Mouse (Mus musculus): ENCODE measurements around the gene Tex52. TPM values are rescaled to one million over a fixed set of nuclear protein-coding genes. Genes with fewer than 3 reads are reported as not detected.

Tex52 gene
- polyA plus RNA-seq, 1 experiment, result 0.05 TPM

DNA sequence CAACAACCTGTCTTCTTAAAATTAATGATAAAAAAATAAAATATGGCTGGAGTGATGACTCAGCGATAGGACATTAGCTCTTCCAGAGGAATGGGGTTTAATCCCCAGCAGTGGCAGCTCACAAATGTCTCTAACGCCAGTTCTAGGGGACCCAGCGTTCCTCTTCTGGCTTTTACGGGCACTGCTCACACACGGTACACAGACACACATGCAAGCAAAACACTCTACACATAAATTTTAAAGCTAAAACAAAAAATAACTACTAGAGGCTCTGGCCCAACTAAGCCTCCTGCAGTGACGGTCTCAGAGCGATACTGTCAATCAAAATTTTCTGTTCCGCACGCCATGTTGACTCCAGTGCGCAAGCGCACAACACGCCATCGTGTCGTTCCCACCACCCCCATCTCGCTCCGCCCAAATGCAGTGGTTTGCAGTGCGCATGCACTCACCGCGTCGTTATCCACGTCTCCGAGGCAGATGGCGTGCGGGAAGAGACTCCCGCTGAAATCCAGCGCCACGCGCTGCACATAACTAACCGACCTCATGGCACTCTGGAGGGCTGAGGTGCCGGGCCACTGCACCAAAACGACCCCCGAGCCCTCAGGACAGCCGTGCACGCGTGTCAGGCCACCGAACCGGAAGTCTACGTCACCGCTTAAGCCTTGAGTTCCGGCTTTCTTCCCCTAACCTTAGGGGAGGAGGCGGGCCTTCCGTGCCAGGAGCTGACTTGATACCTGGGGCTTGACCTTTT lies 49.2 kb downstream of the Tex52 start, which contains the start of gene Itfg2:
TSS of gene Itfg2 (minus strand) at position 663 of the 751 bp plus-strand sequence.
- DNase-seq (ENCODE audit: low read depth in 1 of 2, low spot score in 2 of 2), result peak; percentile 92 to 96
- H3K4me1 ChIP-seq (ENCODE audit: control insufficient read depth, insufficient read depth, insufficient read length), result peaks cover 2% of the 10 kb centered on the region; the same call in 1 of the 2 replicates
- no peaks in the 10 kb centered on the region for H3K27me3 ChIP-seq (ENCODE audit: control insufficient read depth, insufficient read depth, low read length)
- TF ChIP-seq POLR2A (IDR thresholded peaks at IDR 0.05; ENCODE audit: low read depth, low read length) (peak; percentile 61), CTCF (IDR thresholded peaks at IDR 0.05; ENCODE audit: extremely low read depth, insufficient read depth, insufficient read length, insufficient replicate concordance) (no peak)
- peak within 1 kb of the TSS; percentile 96 for H3K27ac ChIP-seq (ENCODE audit: insufficient read depth, low read length)
- under 1% methylated on average over 42 of the region's 42 CpGs for WGBS
- H3K4me3 ChIP-seq (ENCODE audit: extremely low read depth, insufficient read depth, insufficient read length), result peak within 1 kb of the TSS; percentile 74
- no peaks in the 10 kb centered on the region for H3K36me3 ChIP-seq (ENCODE audit: control insufficient read depth, insufficient read depth, low read length)

DNA sequence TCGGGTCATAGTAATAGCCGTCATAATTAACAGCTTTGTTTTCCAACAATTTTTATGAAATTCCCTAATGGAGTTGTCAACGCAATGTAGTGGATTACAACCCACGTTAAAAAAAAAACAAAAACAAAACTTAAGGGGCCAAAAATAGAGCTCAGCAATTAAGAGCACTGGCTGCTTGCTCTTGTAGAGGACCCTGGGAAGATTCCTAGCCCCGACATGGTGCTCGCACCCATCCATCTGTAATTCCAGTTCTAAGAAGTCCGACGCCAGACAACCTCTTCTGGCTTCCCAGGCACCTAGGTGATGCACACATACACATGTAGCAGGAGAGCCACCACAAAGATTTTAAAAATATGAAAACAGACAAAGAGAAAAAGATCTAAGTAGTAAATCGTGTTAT lies 49.8 kb downstream of the Tex52 start:
- no peak for DNase-seq (ENCODE audit: low read depth in 1 of 2, low spot score in 2 of 2)
- H3K4me1 ChIP-seq (ENCODE audit: control insufficient read depth, insufficient read depth, insufficient read length), result peaks cover 2% of the 10 kb centered on the region; the same call in 1 of the 2 replicates
- H3K36me3 ChIP-seq (ENCODE audit: control insufficient read depth, insufficient read depth, low read length), result no peaks in the 10 kb centered on the region
- TF ChIP-seq CTCF (IDR thresholded peaks at IDR 0.05; ENCODE audit: extremely low read depth, insufficient read depth, insufficient read length, insufficient replicate concordance) (no peak), POLR2A (IDR thresholded peaks at IDR 0.05; ENCODE audit: low read depth, low read length) (no peak)
- H3K4me3 ChIP-seq (ENCODE audit: extremely low read depth, insufficient read depth, insufficient read length), result peak overlapping the region; percentile 74
- 30% methylated on average over 9 of the region's 9 CpGs for WGBS
- 0 out of 2 replicates have a peak overlapping the region, but pooled peaks have one; percentile 96 for H3K27ac ChIP-seq (ENCODE audit: insufficient read depth, low read length)
- no peaks in the 10 kb centered on the region for H3K27me3 ChIP-seq (ENCODE audit: control insufficient read depth, insufficient read depth, low read length)

DNA sequence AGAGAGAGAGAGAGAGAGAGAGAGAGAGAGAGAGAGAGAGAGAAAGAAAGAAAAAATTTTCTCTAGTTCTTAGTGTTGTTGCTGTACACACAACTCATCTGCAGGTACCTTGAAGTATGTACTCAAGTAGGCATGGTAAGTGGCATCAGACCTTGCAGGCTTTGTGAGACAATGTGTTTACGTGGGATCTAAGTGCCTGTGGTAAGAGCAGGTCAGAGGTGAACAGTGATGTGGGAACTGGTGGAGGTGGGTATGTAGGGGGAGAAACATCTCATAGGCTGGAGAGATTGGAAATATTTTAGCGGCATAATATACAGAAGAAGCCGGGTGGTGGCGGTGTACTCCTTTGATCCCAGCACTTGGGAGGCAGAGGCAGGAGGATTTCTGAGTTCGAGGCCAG lies 52.3 kb downstream of the Tex52 start:
- no peak overlapping the region for H3K27ac ChIP-seq (ENCODE audit: insufficient read depth, low read length)
- no peak for DNase-seq (ENCODE audit: low read depth in 1 of 2, low spot score in 2 of 2)
- peaks cover 19% of the 10 kb centered on the region for H3K36me3 ChIP-seq (ENCODE audit: control insufficient read depth, insufficient read depth, low read length)
- peaks cover 2% of the 10 kb centered on the region; the same call in 1 of the 2 replicates for H3K4me1 ChIP-seq (ENCODE audit: control insufficient read depth, insufficient read depth, insufficient read length)
- H3K4me3 ChIP-seq (ENCODE audit: extremely low read depth, insufficient read depth, insufficient read length), result no peak overlapping the region
- no peaks in the 10 kb centered on the region for H3K27me3 ChIP-seq (ENCODE audit: control insufficient read depth, insufficient read depth, low read length)
- 93% methylated on average over 5 of the region's 5 CpGs for WGBS
- no peak for TF ChIP-seq CTCF (IDR thresholded peaks at IDR 0.05; ENCODE audit: extremely low read depth, insufficient read depth, insufficient read length, insufficient replicate concordance)
- no peak for TF ChIP-seq POLR2A (IDR thresholded peaks at IDR 0.05; ENCODE audit: low read depth, low read length)

DNA sequence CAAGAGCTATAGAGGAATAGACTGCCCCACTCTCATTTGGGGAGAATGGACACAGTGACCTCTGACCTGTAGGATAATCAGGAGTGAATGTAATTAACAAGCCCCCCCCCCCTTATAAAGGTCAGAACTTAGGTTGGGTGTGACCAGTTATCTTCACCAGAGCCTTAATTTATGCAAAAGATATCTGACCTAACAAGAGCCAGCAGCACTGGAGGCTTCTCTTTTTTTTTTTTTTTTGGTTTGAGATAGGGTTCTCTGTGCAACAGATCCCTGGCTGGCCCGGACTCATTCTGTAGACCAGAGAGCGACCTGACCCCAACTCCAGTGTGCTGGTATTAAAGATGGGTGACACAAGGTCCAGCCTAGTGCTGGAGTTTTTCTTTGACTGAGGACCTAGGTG lies 54.0 kb downstream of the Tex52 start:
- H3K4me3 ChIP-seq (ENCODE audit: extremely low read depth, insufficient read depth, insufficient read length), result no peak overlapping the region
- peaks cover 31% of the 10 kb centered on the region for H3K36me3 ChIP-seq (ENCODE audit: control insufficient read depth, insufficient read depth, low read length)
- TF ChIP-seq POLR2A (IDR thresholded peaks at IDR 0.05; ENCODE audit: low read depth, low read length) (no peak), CTCF (IDR thresholded peaks at IDR 0.05; ENCODE audit: extremely low read depth, insufficient read depth, insufficient read length, insufficient replicate concordance) (no peak)
- no peak for DNase-seq (ENCODE audit: low read depth in 1 of 2, low spot score in 2 of 2)
- no peaks in the 10 kb centered on the region for H3K27me3 ChIP-seq (ENCODE audit: control insufficient read depth, insufficient read depth, low read length)
- H3K4me1 ChIP-seq (ENCODE audit: control insufficient read depth, insufficient read depth, insufficient read length), result no peaks in the 10 kb centered on the region; the same call in 1 of the 2 replicates
- no peak overlapping the region for H3K27ac ChIP-seq (ENCODE audit: insufficient read depth, low read length)
- 82% methylated on average over 2 of the region's 2 CpGs for WGBS

DNA sequence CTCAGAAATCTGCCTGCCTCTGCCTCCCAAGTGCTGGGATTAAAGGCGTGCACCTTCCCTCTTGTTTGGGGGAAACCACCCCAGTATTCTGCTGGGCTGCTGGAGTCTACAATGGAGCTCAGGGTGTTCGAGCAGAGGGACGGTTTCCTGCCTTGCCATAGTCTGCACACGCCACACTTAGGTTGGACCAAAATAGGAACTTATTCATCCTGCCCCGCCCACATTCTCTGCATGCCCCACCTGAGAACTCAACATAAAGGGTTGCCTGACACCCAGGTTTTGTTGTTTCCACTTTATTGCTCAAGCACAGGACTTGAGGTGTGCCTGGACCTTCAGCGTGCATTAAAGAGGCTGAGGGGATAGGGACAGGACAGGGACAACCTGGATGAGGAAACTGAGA lies 54.6 kb downstream of the Tex52 start:
- no peak for DNase-seq (ENCODE audit: low read depth in 1 of 2, low spot score in 2 of 2)
- WGBS, result 66% methylated on average over 6 of the region's 6 CpGs
- TF ChIP-seq CTCF (IDR thresholded peaks at IDR 0.05; ENCODE audit: extremely low read depth, insufficient read depth, insufficient read length, insufficient replicate concordance), result no peak
- no peak for TF ChIP-seq POLR2A (IDR thresholded peaks at IDR 0.05; ENCODE audit: low read depth, low read length)
- no peak overlapping the region for H3K4me3 ChIP-seq (ENCODE audit: extremely low read depth, insufficient read depth, insufficient read length)
- H3K36me3 ChIP-seq (ENCODE audit: control insufficient read depth, insufficient read depth, low read length), result peaks cover 33% of the 10 kb centered on the region
- no peak overlapping the region for H3K27ac ChIP-seq (ENCODE audit: insufficient read depth, low read length)
- H3K4me1 ChIP-seq (ENCODE audit: control insufficient read depth, insufficient read depth, insufficient read length), result no peaks in the 10 kb centered on the region; the same call in 1 of the 2 replicates
- H3K27me3 ChIP-seq (ENCODE audit: control insufficient read depth, insufficient read depth, low read length), result no peaks in the 10 kb centered on the region

DNA sequence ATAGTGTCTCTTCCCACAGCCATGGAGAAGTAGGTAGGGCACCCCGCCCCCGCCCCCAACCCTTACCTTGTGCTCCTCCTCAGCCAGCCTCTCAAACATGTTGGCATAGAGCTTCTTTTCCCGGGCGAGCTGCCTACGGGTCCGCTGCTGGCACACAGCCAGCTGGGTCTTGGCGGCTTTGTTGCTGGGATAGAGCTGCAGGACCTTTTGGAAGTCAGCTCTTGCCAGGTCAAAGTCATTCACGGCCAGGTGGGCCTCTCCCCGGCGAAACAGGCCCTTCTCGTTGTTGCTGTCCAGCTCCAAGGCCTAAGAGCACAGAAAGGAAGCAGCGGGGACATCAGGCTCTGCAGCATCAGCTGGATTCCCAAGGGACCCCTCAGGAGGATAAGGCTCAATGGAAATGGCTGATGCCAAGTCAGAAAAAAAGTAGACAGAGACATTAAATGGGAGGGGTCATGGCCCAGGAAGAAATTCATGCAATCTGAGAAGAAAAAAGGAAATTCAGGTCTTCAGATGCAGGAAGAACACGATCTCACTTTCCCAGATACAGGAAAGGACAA lies 57.2 kb downstream of the Tex52 start:
- Histone ChIP-seq H3K36me3 (ENCODE audit: control insufficient read depth, insufficient read depth, low read length) (peaks cover 38% of the 10 kb centered on the region), H3K4me3 (ENCODE audit: extremely low read depth, insufficient read depth, insufficient read length) (no peak overlapping the region), H3K27ac (ENCODE audit: insufficient read depth, low read length) (no peak overlapping the region), H3K27me3 (ENCODE audit: control insufficient read depth, insufficient read depth, low read length) (no peaks in the 10 kb centered on the region), H3K4me1 (ENCODE audit: control insufficient read depth, insufficient read depth, insufficient read length) (no peaks in the 10 kb centered on the region; the same call in 1 of the 2 replicates)
- WGBS, result 90% methylated on average over 13 of the region's 13 CpGs
- TF ChIP-seq CTCF (IDR thresholded peaks at IDR 0.05; ENCODE audit: extremely low read depth, insufficient read depth, insufficient read length, insufficient replicate concordance) (no peak), POLR2A (IDR thresholded peaks at IDR 0.05; ENCODE audit: low read depth, low read length) (no peak)
- no peak for DNase-seq (ENCODE audit: low read depth in 1 of 2, low spot score in 2 of 2)

Data from spleen, adult 2 months (tissue).